ENCODE assay signal across 24 mouse cellular contexts in the genomic region with DNA sequence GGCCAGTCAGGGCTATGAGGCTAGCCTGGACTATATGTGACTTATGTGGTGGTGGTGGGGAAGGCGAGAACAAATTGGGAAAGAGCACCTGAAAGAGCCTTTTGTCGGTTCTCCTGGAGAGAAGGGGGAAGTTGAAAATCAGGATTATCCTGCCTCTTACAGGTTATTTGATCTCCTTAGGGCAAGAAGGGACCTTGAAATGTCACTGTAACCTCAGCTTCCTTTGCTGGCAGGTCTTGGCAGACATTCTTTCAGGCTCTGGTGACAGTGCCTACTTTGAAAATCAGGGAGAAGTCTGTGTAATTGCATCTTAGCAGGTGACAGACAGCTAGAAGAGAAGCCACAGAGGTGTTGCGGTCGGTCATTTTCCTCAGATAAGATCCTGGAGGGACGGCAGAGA.
A peak's percentile ranks its signal among the peaks of the same experiment; 100 is the strongest.
DNase-seq lines count a peak whose midpoint lies in the region; ATAC-seq and TF ChIP-seq lines count a peak whose summit lies in the region.
"Had no signal": no experiment of that assay in that cellular context is flagged by ENCODE, and none has a peak within 500 bp of the region (broad histone marks: within the 10 kb centered on the region; RNA-seq: fewer than 3 reads in every experiment).

No protein-coding gene starts in this region.

- DNase-seq in gastrocnemius, adult 18-20 months (ENCODE audit: low spot score) = peak; percentile 42
- no peak for DNase-seq in gastrocnemius, postnatal 14 days
- DNase-seq in heart, embryonic 10.5 days (ENCODE audit: low spot score) = no peak
- DNase-seq in heart, postnatal 14 days = no peak
- DNase-seq in lung, embryonic 14.5 days = peak; percentile 22
- DNase-seq in lung, adult 18-20 months = no peak
- DNase-seq: adrenal gland, adult 2 months; adrenal gland, postnatal 14 days; cerebellum, adult 11-12 months; cerebellum, postnatal 14 days; gastrocnemius, postnatal 25 days; heart, postnatal 10 days; kidney, adult 11 months; kidney, adult 8-10 months had no signal

- no peak for TF ChIP-seq CTCF in lung, embryonic 14.5 days (IDR thresholded peaks at IDR 0.05; ENCODE audit: low read depth)

- no peaks in the 10 kb centered on the region for H3K9me3 ChIP-seq in heart, embryonic 10.5 days
- no peaks in the 10 kb centered on the region for H3K9me3 ChIP-seq in lung, embryonic 14.5 days (ENCODE audit: low read depth, low read length)
- H3K9me3 ChIP-seq: embryonic facial prominence, embryonic 12.5 days; forebrain, embryonic 12.5 days; forebrain, embryonic 15.5 days; heart, embryonic 15.5 days; hindbrain, embryonic 10.5 days; hindbrain, embryonic 13.5 days; intestine, embryonic 15.5 days had no signal

- H3K36me3 ChIP-seq in heart, embryonic 10.5 days = peaks cover 8% of the 10 kb centered on the region; the same call in 1 of the 2 replicates
- H3K36me3 ChIP-seq in lung, embryonic 14.5 days (ENCODE audit: insufficient read depth) = no peaks in the 10 kb centered on the region
- H3K36me3 ChIP-seq: embryonic facial prominence, embryonic 12.5 days; forebrain, embryonic 12.5 days; forebrain, embryonic 15.5 days; heart, embryonic 15.5 days; hindbrain, embryonic 10.5 days; hindbrain, embryonic 13.5 days; intestine, embryonic 15.5 days had no signal

- ATAC-seq in lung, embryonic 14.5 days (ENCODE audit: insufficient read depth) = no peak
- ATAC-seq: CD4-positive, CD25-positive, alpha-beta regulatory T cell, adult 4 months; forebrain, embryonic 15.5 days; hindbrain, embryonic 16.5 days; intestine, embryonic 15.5 days had no signal

- intact Hi-C loops in gastrocnemius, postnatal 14 days (cut with DNase I; ENCODE audit: low total_unique reads) = no loop called here
- intact Hi-C loops in heart, postnatal 14 days (cut with DNase I) = no loop called here

- H3K27me3 ChIP-seq in heart, embryonic 10.5 days (ENCODE audit: insufficient read depth, poor library complexity, severe bottlenecking) = no peaks in the 10 kb centered on the region
- no peaks in the 10 kb centered on the region for H3K27me3 ChIP-seq in lung, embryonic 14.5 days (ENCODE audit: insufficient read depth, low read length)
- H3K27me3 ChIP-seq: embryonic facial prominence, embryonic 12.5 days; forebrain, embryonic 12.5 days; forebrain, embryonic 15.5 days; heart, embryonic 15.5 days; hindbrain, embryonic 13.5 days; intestine, embryonic 15.5 days had no signal

- WGBS in heart, embryonic 10.5 days = 37% methylated on average over 5 of the region's 5 CpGs
- WGBS in lung, embryonic 14.5 days = 51% methylated on average over 5 of the region's 5 CpGs

- H3K4me2 ChIP-seq in lung, embryonic 14.5 days = no peak overlapping the region
- H3K4me2 ChIP-seq: embryonic facial prominence, embryonic 12.5 days; forebrain, embryonic 12.5 days; forebrain, embryonic 15.5 days; heart, embryonic 15.5 days; hindbrain, embryonic 13.5 days; intestine, embryonic 15.5 days had no signal

- no peak overlapping the region for H3K9ac ChIP-seq in lung, embryonic 14.5 days
- H3K9ac ChIP-seq: embryonic facial prominence, embryonic 12.5 days; forebrain, embryonic 12.5 days; forebrain, embryonic 15.5 days; heart, embryonic 15.5 days; hindbrain, embryonic 13.5 days; intestine, embryonic 15.5 days had no signal

- H3K4me1 ChIP-seq in heart, embryonic 10.5 days = peaks cover 8% of the 10 kb centered on the region
- H3K4me1 ChIP-seq in lung, embryonic 14.5 days (ENCODE audit: insufficient read depth) = no peaks in the 10 kb centered on the region
- H3K4me1 ChIP-seq: embryonic facial prominence, embryonic 12.5 days; forebrain, embryonic 12.5 days; forebrain, embryonic 15.5 days; hindbrain, embryonic 10.5 days; intestine, embryonic 15.5 days had no signal

- H3K27ac ChIP-seq in heart, embryonic 10.5 days = peak overlapping the region; percentile 39; the same call in 1 of the 2 replicates
- H3K27ac ChIP-seq in lung, embryonic 14.5 days (ENCODE audit: low read depth) = no peak overlapping the region
- H3K27ac ChIP-seq: embryonic facial prominence, embryonic 12.5 days; forebrain, embryonic 12.5 days; forebrain, embryonic 15.5 days; heart, embryonic 15.5 days; hindbrain, embryonic 10.5 days; hindbrain, embryonic 13.5 days; intestine, embryonic 15.5 days had no signal

- no peak overlapping the region for H3K4me3 ChIP-seq in heart, embryonic 10.5 days
- no peak overlapping the region for H3K4me3 ChIP-seq in lung, embryonic 14.5 days (ENCODE audit: low read depth, low read length)
- H3K4me3 ChIP-seq: embryonic facial prominence, embryonic 12.5 days; erythroblast, embryonic 14.5 days; forebrain, embryonic 12.5 days; forebrain, embryonic 15.5 days; heart, embryonic 15.5 days; hindbrain, embryonic 10.5 days; hindbrain, embryonic 13.5 days; intestine, embryonic 15.5 days had no signal

Comparison
In these comparisons a context has a peak if more than half of its experiments do, and no peak if none do; other contexts are left out.
1. DNase-seq: peak in gastrocnemius, adult 18-20 months (single experiment) and lung, embryonic 14.5 days (single experiment); none in gastrocnemius, postnatal 14 days (single experiment), heart, embryonic 10.5 days (single experiment), heart, postnatal 14 days (0 of 2) and lung, adult 18-20 months (0 of 2).